Mouse (Mus musculus) skeletal muscle tissue, adult 2 months (tissue): Measurements from ENCODE around the gene Sox6.

Experiments
- DNase-seq: peaks from one replicate; pipeline ENCODE4 v3.0.0-alpha.2; 2012; ENCODE audit warnings: low read depth, low spot score

Sox6 gene

GRCm38 (mm10) chr7:115486431-115486830, 552.2 kb downstream of the Sox6 start:
- no peak for DNase-seq

DNA sequence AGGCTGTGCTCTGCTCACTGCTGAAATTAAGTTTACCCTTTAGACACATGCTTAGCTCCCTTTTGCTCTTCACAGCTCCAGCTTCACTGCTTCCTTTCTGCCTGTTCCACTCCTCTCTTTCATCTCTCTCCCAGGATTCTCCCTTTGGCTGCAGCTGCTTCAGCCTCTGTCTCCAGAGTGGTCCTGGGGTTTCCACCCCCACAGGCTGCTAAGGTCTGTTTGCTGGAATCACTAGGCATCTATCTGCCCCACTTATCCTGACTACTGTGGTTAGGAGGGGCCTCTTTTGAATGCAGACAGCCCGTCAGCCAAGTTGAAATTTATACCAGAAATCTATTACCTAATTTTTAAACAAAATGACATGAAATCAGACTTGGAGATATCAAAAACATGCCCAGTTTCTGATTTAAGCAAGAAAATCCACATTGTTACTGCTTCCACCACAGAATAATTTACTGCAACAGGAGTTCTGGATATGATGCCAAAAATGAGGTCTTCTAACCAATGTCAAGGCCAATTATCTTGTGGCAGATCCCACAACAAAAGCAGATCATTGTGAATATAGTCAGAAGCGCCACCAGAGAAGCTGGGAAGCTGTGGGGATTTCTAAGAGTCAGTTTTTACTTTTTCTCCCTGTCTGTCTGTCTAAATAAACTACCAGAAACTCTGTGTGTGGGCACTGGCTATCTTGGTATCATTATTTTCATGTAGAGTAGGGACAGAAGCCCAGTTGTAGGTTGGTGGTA, 552.8 kb downstream of the Sox6 start:
- DNase-seq, result no peak

- DNase-seq, result peak; percentile 62
Measured at GRCm38 (mm10) chr7:115477763-115478162, 560.8 kb downstream of the Sox6 start.

DNA sequence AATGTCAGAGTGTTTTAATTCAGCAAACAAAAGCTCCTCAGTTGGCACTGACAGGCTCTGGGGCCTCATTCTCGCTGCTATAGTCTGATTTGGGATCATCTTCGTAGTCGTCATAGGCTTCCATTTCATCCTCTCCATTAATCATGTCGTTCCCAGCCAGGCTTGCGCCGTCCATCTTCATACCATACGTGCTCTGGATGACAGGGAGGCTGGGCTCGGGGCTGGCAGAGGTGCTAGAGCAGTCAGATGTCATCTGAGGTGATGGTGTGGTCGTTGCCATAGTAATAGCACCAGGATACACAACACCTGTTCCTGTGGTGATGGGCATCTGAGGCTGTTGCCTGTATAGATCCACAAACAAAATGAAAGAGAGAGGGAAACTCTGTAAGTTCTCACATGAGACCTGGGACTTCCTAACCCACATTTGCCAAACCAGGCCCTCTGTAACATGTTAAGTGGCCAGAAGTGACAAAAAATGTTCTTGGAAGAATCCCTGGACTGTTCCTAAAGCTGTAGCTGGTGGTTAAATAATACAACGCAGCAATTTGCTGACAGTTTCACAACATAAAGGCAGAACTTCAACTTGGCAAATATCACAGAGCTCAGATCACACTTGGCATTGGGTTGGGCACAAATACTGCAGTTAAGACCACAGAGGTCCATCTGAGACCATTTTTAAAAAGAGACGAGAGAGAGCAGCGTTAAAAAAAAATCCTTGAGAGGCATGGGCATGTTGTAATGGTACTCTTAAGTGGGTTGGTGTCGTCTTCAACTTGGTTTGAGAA, 561.5 kb downstream of the Sox6 start:
- peak; percentile 95 for DNase-seq

GRCm38 (mm10) chr7:115475176-115475575, 563.4 kb downstream of the Sox6 start:
- DNase-seq, result no peak

- DNase-seq, result no peak
Measured at GRCm38 (mm10) chr7:115474115-115474514, 564.5 kb downstream of the Sox6 start.

- DNase-seq, result peak; percentile 97
Measured at GRCm38 (mm10) chr7:115472850-115473249, 565.7 kb downstream of the Sox6 start.

DNA sequence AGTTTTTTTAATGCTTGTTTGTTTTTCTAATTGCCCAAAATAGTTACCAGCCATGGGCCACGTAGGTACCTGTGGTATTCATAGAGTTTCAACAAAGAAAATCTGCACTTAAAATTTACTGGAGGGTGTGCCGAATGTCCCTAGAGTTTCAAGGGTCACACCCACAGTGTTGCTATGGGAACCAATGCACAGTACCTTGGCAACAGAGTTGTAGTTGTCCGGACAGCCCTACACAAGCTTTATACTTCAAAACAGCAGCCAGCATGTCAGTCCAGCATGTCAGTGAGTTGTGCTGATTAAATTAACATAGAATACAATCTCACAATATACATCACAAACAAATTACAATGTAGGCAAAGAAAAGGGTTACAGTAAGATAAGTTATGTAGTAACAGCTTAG, 567.1 kb downstream of the Sox6 start:
- DNase-seq, result no peak

GRCm38 (mm10) chr7:115466811-115467210, 571.8 kb downstream of the Sox6 start:
- peak; percentile 74 for DNase-seq

DNA sequence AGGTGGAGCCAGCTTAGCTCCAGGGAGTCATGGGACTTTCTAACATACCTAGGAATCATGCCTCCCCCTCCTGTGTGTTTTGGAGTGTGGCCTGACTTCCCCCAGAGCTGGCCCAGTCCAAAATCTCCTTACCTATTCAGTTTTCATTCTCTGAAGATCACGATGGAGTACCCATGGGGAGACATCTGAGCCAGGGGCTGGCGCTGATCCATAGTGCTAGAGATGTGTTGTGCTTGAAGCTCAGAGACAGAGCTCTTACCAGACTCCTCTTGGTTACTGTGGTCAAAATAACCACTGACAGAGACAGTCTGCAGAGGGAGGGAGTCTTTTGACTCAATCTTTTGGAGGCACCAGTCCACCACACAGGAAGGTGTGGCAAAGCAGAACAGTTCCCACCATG, 575.2 kb downstream of the Sox6 start:
- DNase-seq, result peak; percentile 42

DNA sequence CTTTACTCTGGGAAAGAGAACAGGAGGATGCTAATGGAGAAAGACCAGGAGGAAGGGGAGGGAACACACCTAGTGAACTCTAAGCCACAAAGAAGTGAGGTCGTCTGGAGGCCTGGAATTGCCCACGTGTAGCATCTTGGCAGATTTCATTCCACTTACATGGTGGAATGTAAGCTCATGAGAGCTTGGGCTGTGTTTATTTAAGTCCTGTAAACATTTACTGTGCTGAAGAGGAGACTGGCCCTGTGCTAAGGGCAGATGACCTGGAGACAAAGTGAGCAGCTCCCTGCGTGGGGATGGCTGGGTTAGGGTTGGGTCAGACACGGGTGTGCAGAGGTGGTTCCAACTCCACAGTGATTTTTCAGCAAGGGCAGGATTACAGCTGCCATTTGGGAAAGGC, 576.3 kb downstream of the Sox6 start:
- DNase-seq, result no peak

- DNase-seq, result no peak
Measured at GRCm38 (mm10) chr7:115454988-115455387, 583.6 kb downstream of the Sox6 start.

DNA sequence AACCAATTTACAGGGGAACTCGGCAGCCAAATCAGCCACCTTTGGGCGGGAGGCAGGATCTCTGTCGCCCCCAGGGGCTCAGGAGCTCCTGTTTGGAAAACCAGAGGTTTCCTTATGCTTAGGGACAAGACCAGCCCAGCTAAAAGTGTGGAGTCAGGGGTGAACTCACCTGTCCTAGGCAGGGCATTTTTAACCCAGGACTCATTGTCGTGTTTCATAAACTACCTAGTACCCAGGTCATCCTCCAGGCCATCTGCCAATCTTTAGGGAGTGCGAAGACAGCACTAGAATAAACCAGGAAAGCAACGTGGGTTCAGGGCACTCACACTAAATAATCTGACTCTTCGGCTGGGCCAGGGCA, 584.9 kb downstream of the Sox6 start:
- DNase-seq, result no peak

GRCm38 (mm10) chr7:115453042-115453712, 585.4 kb downstream of the Sox6 start:
- DNase-seq, result peak; percentile 54

- no peak for DNase-seq
Measured at GRCm38 (mm10) chr7:115450431-115451195, 588.0 kb downstream of the Sox6 start.

GRCm38 (mm10) chr7:115448403-115449025, 590.1 kb downstream of the Sox6 start:
- no peak for DNase-seq

DNA sequence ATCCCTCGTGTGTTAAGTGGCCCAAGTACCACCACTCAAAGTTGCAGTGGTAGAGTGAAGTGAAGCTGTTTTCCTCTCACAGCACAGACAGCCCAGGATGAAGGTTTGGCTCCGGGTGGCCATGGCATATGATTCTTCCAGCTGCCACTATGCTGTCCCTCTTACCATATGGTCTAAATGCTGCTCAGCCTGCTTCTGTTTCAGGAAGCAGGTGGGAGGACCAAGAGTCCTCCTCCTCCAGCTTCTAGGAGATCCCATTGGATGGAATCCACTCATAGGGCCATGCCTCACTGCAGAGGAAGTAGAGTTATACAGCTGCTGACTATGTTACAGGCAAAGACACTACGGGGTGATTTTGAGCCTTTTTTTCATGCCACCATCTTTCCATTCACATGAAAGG, 591.5 kb downstream of the Sox6 start:
- DNase-seq, result no peak

GRCm38 (mm10) chr7:115446481-115447016, 592.0 kb downstream of the Sox6 start:
- no peak for DNase-seq

GRCm38 (mm10) chr7:115426161-115426982, 612.2 kb downstream of the Sox6 start:
- peak; percentile 3 for DNase-seq

GRCm38 (mm10) chr7:115422828-115423227, 615.8 kb downstream of the Sox6 start:
- peak; percentile 30 for DNase-seq
